Mouse (Mus musculus) heart, postnatal 14 days (tissue): ENCODE data around the gene Acap1. TPM values are rescaled to one million over a fixed set of nuclear protein-coding genes. Genes with fewer than 3 reads are reported as not detected.

Experiments
- DNase-seq, 2 experiments: peaks; one replicate each; pipeline ENCODE4 v3.0.0; 2021 to 2022
- intact Hi-C: fragments of 180-260 bp; cut with DNase I; formaldehyde crosslinking; loops from one replicate; pipeline ENCODE4 v1.15.1; 2025
- total RNA-seq, 2 experiments: library from RNA; stranded (reverse); gene quantifications; 2 replicates each; pipeline ENCODE4 v1.2.3; 2021

Acap1 gene
- total RNA-seq, 2 experiments from 2014 or later, result 2.3 to 6.8 TPM

GRCm38 (mm10) chr11:69910781-69911560 lies 15.6 kb upstream of the Acap1 start:
- intact Hi-C loops, result loop anchor here (10.0 kb wide), 1 partner anchor 806 kb away; no protein-coding TSS in a partner anchor
- DNase-seq, result no peak

GRCm38 (mm10) chr11:69910177-69910576 lies 14.8 kb upstream of the Acap1 start:
- intact Hi-C loops, result loop anchor here (10.0 kb wide), 1 partner anchor 805 kb away; no protein-coding TSS in a partner anchor
- DNase-seq, result no peak

- intact Hi-C loops, result no loop called here
- DNase-seq, result no peak
These were observed 13.8 kb upstream of the Acap1 start for GRCm38 (mm10) chr11:69909174-69909573.

GRCm38 (mm10) chr11:69908645-69909044 lies 13.3 kb upstream of the Acap1 start:
- no peak for DNase-seq
- intact Hi-C loops, result no loop called here

- intact Hi-C loops, result no loop called here
- DNase-seq, result no peak
These were observed 9.0 kb upstream of the Acap1 start for GRCm38 (mm10) chr11:69904311-69904710.

- no peak for DNase-seq
- intact Hi-C loops, result loop anchor here (1.0 kb wide), 1 partner anchor 10 kb away; the partner anchor contains the start of gene Gps2
These were observed 7.6 kb upstream of the Acap1 start for GRCm38 (mm10) chr11:69902972-69903371.

- intact Hi-C loops, result loop anchor here (2.0 kb wide), 1 partner anchor 63 kb away; the partner anchor contains the start of gene Tmem256
- no peak for DNase-seq
These were observed 6.7 kb upstream of the Acap1 start for GRCm38 (mm10) chr11:69901993-69902392.

- DNase-seq, result peak; percentile 91 to 92
- intact Hi-C loops, result loop anchor here (2.0 kb wide), 1 partner anchor 63 kb away; the partner anchor contains the start of gene Tmem256
These were observed 6.1 kb upstream of the Acap1 start for GRCm38 (mm10) chr11:69901406-69901846.

GRCm38 (mm10) chr11:69900471-69901405 lies 5.4 kb upstream of the Acap1 start, which contains the start of the genes 2810408A11Rik and Neurl4:
Gene 2810408A11Rik, minus strand, starts transcription at chr11:69900987.
Gene Neurl4, plus strand, starts transcription at chr11:69901072.
- peak; percentile 83 to 86 for DNase-seq
- intact Hi-C loops, result loop anchor here (2.0 kb wide), 1 partner anchor 62 kb away; the partner anchor contains the start of gene Tmem256

- intact Hi-C loops, result loop anchor here (2.0 kb wide), 1 partner anchor 61 kb away; the partner anchor contains the start of gene Tmem256
- no peak for DNase-seq
These were observed 4.5 kb upstream of the Acap1 start for GRCm38 (mm10) chr11:69899870-69900269.

- DNase-seq, result peak in 1 of 2 experiments; percentile 9
- intact Hi-C loops, result no loop called here
These were observed 668 bp downstream of the Acap1 start for GRCm38 (mm10) chr11:69894671-69895070.

GRCm38 (mm10) chr11:69891482-69891881 lies 3.9 kb downstream of the Acap1 start:
- peak in 1 of 2 experiments; percentile 20 for DNase-seq
- intact Hi-C loops, result no loop called here

- intact Hi-C loops, result no loop called here
- DNase-seq, result no peak
These were observed 8.3 kb downstream of the Acap1 start for GRCm38 (mm10) chr11:69886907-69887635.

GRCm38 (mm10) chr11:69884663-69885062 lies 10.7 kb downstream of the Acap1 start:
- intact Hi-C loops, result no loop called here
- DNase-seq, result no peak

- intact Hi-C loops, result no loop called here
- no peak for DNase-seq
These were observed 11.1 kb downstream of the Acap1 start for GRCm38 (mm10) chr11:69884240-69884639.

- DNase-seq, result no peak
- intact Hi-C loops, result no loop called here
These were observed 11.7 kb downstream of the Acap1 start for GRCm38 (mm10) chr11:69883527-69884151.

GRCm38 (mm10) chr11:69883066-69883465 lies 12.3 kb downstream of the Acap1 start:
- DNase-seq, result peak in 1 of 2 experiments; percentile 43
- intact Hi-C loops, result no loop called here

- intact Hi-C loops, result loop anchor here (2.0 kb wide), 2 partner anchors 39 to 67 kb away; partner anchors contain the start of genes Eif5a and Slc2a4
- DNase-seq, result no peak
These were observed 13.3 kb downstream of the Acap1 start for GRCm38 (mm10) chr11:69881787-69882670.
